Mouse (Mus musculus) ES-E14 (cell line): ENCODE measurements around the gene Ptprf. TPM values are rescaled to one million over a fixed set of nuclear protein-coding genes. Genes with fewer than 3 reads are reported as not detected.

Experiments used
- DNase-seq: peaks from one replicate; pipeline ENCODE4 v3.0.0-alpha.2; 2013; ENCODE audit warnings: low read depth, low spot score
- H3K27ac ChIP-seq: 2 replicates; pipeline ENCODE4 v1.5.1; 2012; ENCODE audit warnings: low read depth, mild to moderate bottlenecking, low read length, moderate library complexity, mixed read lengths; ENCODE audit not compliant: poor library complexity, insufficient read depth, severe bottlenecking
- H3K36me3 ChIP-seq: 2 replicates; pipeline ENCODE4 v1.6.1; 2012; ENCODE audit warnings: mild to moderate bottlenecking, low read length, moderate library complexity, mixed read lengths; ENCODE audit not compliant: control insufficient read depth, poor library complexity, insufficient read depth, severe bottlenecking
- H3K4me1 ChIP-seq, 2 experiments: fragments of 150-350 bp in 1 of 2; sonication (generic) in 1 of 2; 2 replicates each; pipeline ENCODE4 v1.6.1; 2012; ENCODE audit warnings: low read length in 2 of 2, mild to moderate bottlenecking in 1 of 2, mixed read lengths in 1 of 2; ENCODE audit not compliant: control insufficient read depth in 2 of 2, insufficient read depth in 2 of 2, poor library complexity in 1 of 2
- H3K4me3 ChIP-seq, 2 experiments: fragments of 150-350 bp in 1 of 2; sonication (generic) in 1 of 2; 2 replicates each; pipeline ENCODE4 v1.5.1; 2012; ENCODE audit warnings: low read length in 2 of 2, low read depth in 1 of 2, mild to moderate bottlenecking in 1 of 2, mixed read lengths in 1 of 2; ENCODE audit not compliant: insufficient read depth in 1 of 2, poor library complexity in 1 of 2, severe bottlenecking in 1 of 2
- H3K9ac ChIP-seq: 2 replicates; pipeline ENCODE4 v1.6.1; 2012; ENCODE audit warnings: low read depth, mild to moderate bottlenecking, low read length, mixed read lengths; ENCODE audit not compliant: poor library complexity, insufficient read depth, severe bottlenecking
- H3K9me3 ChIP-seq: fragments of 150-350 bp; sonication (generic); 2 replicates; pipeline ENCODE4 v1.6.1; 2012; ENCODE audit warnings: low read depth, mild to moderate bottlenecking, low read length; ENCODE audit not compliant: control insufficient read depth, insufficient read depth
- CHD2 ChIP-seq: IDR thresholded peaks from 2 replicates; pipeline ENCODE4 v1.6.1; 2014; ENCODE audit warnings: mild to moderate bottlenecking, low read depth, low read length, inconsistent platforms
- HCFC1 ChIP-seq: IDR thresholded peaks from 2 replicates; pipeline ENCODE4 v1.6.1; 2012; ENCODE audit warnings: low read length, inconsistent platforms, borderline replicate concordance; ENCODE audit not compliant: insufficient read depth
- MAFK ChIP-seq: IDR thresholded peaks from 2 replicates; pipeline ENCODE4 v1.6.1; 2014; ENCODE audit warnings: mild to moderate bottlenecking, low read depth, low read length, inconsistent platforms; ENCODE audit not compliant: insufficient read depth
- ZC3H11A ChIP-seq: IDR thresholded peaks from 2 replicates; pipeline ENCODE4 v1.6.1; 2012; ENCODE audit warnings: low read depth, mild to moderate bottlenecking, inconsistent platforms, low read length, borderline replicate concordance
- ZNF384 ChIP-seq: IDR thresholded peaks from 2 replicates; pipeline ENCODE4 v1.6.1; 2012; ENCODE audit warnings: low read depth, low read length, inconsistent platforms
- in situ Hi-C, 2 experiments: fragments of 600-800 bp; cut with MboI; formaldehyde crosslinking; loops; one replicate each; pipeline ENCODE4 v1.15.1; 2025; ENCODE audit warnings: low sequenced_read_pairs in 2 of 2, inconsistent platforms in 1 of 2; ENCODE audit not compliant: unreplicated experiment in 2 of 2
- total RNA-seq: library from RNA; depleted of rRNA; stranded (reverse); fragments of 300-350 nt; gene quantifications from 2 replicates; pipeline ENCODE4 v1.2.3, GENCODE M21; 2012; rRNA removed

The Ptprf gene
- total RNA-seq, 1 experiment = 226 TPM

GRCm38 (mm10) chr4:118162123-118162522, 129.1 kb downstream of the Ptprf start:
- Histone ChIP-seq H3K4me3 (no peak overlapping the region), H3K9me3 (no peaks in the 10 kb centered on the region), H3K9ac (no peak overlapping the region), H3K27ac (no peak overlapping the region), H3K36me3 (peaks cover 74% of the 10 kb centered on the region), H3K4me1 (no peaks in the 10 kb centered on the region)
- DNase-seq = no peak
- TF ChIP-seq ZNF384 (no peak), HCFC1 (no peak), MAFK (no peak), CHD2 (no peak), ZC3H11A (no peak)
- in situ Hi-C loops = no loop called here

Other genes starting within 250 kb of the Ptprf start
- gene St3gal3, start 156.5 kb downstream of the Ptprf start, total RNA-seq = 10.9 and 17.1 TPM in 2 replicates
- gene Kdm4a, start 111.4 kb downstream of the Ptprf start, total RNA-seq = 50.2 and 57.2 TPM in 2 replicates
- gene Szt2, start 117.9 kb upstream of the Ptprf start, total RNA-seq = 17.4 and 26.6 TPM in 2 replicates
- gene Med8, start 117.9 kb upstream of the Ptprf start, total RNA-seq = 56.5 and 74.1 TPM in 2 replicates
- 33.4 and 36.0 TPM in 2 replicates for gene Elovl1, start 136.7 kb upstream of the Ptprf start, total RNA-seq
- gene Cdc20, start 145.9 kb upstream of the Ptprf start, total RNA-seq = 296 and 322 TPM in 2 replicates
- not detected in 2 replicates for gene Mpl, start 166.1 kb upstream of the Ptprf start, total RNA-seq
- 1.0 and 1.3 TPM in 2 replicates for gene Tie1, start 198.7 kb upstream of the Ptprf start, total RNA-seq
- gene 2610528J11Rik, start 235.6 kb upstream of the Ptprf start, total RNA-seq = 3.2 and 8.8 TPM in 2 replicates